Mouse (Mus musculus) cerebellum, postnatal 14 days (tissue): ENCODE results near the gene Col23a1.
A peak's percentile ranks its signal among the peaks of the same experiment; 100 is the strongest.

Experiments used
- DNase-seq, 2 experiments: peaks; one replicate each; pipeline ENCODE4 v3.0.0; 2021; ENCODE audit warnings: mixed read lengths in 2 of 2

Col23a1 gene

GRCm38 (mm10) chr11:51289564-51290041 lies at the start of gene Col23a1:
TSS of gene Col23a1 (plus strand) at chr11:51289920.
- DNase-seq: peak; percentile 80 to 83

DNA sequence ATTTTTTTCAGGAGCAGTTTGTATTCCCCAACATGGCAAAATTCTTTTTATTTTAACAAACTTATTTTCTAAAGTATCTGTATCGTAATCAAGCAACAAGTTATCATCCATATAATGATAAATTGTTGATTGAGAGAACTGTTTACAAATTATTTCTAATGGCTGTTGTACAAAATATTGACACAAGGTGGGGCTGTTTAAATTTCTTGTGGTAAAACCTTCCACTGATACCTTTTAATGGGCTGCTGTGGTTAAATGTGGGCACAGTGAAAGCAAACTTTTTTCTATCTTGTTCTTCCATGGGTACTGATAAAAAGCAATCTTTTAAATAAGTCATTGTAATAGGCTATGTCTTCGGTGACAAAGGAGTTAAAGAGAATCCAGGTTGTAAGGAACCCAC lies 46.8 kb upstream of the Col23a1 start:
- no peak for DNase-seq

DNA sequence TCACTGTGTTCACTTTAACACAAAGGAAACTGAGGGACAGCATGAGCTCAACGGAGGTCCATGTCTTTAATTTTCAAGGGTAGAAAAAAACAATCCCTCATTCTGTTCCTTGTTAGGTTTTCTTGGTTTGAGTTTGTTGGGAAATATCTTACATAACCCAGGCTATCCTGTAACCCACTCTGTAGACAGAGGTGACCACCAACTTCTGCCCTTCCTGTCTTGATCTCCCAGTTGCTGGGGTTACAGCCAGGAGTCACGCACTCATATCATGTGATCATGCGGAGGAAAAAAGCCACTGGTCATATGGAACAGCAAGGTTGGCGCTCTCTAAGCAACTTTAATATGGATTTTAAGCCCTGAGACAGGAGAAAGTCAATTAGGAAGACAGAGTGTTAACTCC lies 32.7 kb upstream of the Col23a1 start:
- no peak for DNase-seq

- DNase-seq: no peak
Measured at GRCm38 (mm10) chr11:51261680-51262219, 28.0 kb upstream of the Col23a1 start, which contains the start of gene Clk4. TSS of gene Clk4 (plus strand) at chr11:51261730.

GRCm38 (mm10) chr11:51262342-51263285 lies 27.1 kb upstream of the Col23a1 start, which contains the start of gene BC049762:
TSS of gene BC049762 (minus strand) at chr11:51263046.
- peak; percentile 99 for DNase-seq

- peak; percentile 78 to 83 for DNase-seq
Measured at GRCm38 (mm10) chr11:51263286-51263831, 26.4 kb upstream of the Col23a1 start.

GRCm38 (mm10) chr11:51264352-51264751 lies 25.4 kb upstream of the Col23a1 start:
- DNase-seq: no peak

- DNase-seq: peak; percentile 50 to 53
Measured at GRCm38 (mm10) chr11:51265326-51265725, 24.4 kb upstream of the Col23a1 start.

DNA sequence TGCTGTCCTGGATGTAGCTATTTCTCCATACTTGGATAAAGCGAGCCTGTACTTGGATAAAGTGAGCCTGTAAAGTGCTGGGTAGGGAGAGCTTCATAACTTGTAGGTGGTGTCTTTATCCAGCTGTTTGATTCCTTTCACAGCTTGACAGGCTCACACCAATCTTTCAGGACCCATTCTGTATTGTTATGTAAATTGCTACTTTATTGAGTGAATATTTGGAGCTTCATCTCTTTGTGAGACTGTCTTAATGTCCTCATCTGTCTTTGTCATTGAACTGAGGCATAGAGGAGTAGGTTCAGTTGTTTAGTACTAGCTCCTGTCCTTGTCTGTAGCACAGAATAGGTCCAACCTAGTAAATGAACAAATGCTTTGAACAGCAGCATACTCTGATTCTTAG lies 15.3 kb upstream of the Col23a1 start:
- DNase-seq: no peak

DNA sequence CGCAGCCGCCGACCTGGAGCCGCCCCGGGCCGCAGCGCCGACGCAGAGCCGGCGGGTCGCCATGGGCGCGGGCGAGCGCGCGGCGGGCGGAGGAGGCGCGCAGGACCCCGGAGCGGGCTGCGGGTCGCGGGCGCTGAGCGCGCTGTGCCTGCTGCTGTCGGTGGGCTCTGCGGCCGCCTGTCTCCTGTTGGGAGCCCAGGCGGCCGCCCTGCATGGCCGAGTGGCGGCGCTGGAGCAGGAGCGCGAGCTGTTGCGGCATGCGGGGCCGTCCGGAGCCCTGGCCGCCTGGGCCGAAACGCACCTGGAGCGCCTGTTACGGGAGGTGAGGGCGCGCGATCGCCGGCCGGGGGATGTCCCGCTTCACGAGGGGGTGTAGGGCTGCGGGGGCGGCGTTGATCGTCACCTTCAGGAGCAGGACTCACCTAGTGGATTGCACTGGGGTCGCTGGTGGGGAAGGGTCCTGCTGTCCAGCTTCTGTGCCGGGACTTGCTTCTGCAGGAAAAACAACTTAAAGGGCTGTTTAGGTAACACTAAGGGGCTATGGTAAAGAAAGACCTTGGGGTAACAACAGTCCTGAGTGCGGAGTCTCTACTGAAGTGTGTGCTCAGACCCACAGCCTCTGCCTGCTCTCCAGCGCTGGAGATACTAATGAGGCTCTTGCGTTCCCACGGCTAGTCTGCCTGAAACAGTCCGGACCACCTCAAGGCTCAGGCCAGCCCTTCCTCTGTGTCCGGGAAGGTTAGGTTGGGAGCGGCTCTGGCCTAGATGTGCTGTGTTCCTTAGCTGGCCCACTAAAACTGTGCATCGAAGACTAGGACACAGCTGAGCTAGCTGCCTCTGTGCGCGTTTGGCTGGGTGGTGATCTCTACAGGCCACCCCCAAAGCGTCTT lies 591 bp downstream of the Col23a1 start:
- peak; percentile 42 to 46 for DNase-seq

GRCm38 (mm10) chr11:51293956-51294530 lies 4.3 kb downstream of the Col23a1 start:
- no peak for DNase-seq

GRCm38 (mm10) chr11:51295742-51296141 lies 6.0 kb downstream of the Col23a1 start:
- DNase-seq: peak in 1 of 2 experiments; percentile 23

- no peak for DNase-seq
Measured at GRCm38 (mm10) chr11:51298691-51299090, 9.0 kb downstream of the Col23a1 start.

DNA sequence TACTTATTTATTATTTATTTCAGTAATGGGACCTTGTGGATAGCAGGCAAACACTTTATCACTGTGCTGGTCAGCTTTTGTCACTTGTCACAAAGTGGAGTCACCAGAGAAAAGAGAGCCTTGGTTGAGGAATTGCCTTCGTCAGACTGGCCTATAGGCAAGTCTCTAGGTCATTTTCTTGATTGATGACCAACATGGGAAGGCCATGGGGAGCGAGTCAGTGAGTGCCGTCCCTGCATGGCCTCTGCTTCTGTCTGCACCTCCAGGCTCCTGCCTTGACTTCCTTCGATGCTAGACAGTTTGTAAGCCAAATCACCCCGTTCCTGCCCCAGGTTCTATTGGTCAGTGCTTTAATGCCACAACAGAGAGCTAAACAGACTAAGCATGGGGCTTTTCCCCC lies 12.7 kb downstream of the Col23a1 start:
- no peak for DNase-seq

DNA sequence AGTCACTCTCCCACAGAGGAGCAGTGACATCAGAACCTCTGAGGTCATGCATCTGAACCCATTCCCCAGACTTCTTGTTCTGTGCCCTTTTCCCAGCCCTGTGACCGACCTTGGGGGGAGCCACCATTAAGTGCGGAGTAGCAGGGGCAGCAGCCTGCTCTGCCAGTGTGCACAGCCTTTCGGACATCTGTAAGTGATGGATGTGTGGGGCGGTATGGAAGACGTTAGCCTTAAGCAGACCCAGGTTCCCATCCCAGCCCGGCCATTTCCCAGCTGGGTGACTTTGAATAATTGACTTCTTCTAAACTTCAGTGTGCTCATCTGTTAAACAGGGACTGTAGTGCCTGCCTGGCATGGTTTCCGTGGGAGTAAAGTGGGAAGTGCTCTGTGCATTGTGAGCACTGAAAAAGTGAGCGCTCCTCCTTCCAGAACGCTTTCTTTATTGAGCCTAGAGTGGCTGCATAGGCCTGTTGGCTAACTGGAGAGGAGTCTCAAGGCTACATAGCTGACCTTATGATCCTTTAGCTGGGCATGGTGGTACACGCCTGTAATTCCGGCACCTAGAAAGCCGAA lies 14.3 kb downstream of the Col23a1 start:
- no peak for DNase-seq

DNA sequence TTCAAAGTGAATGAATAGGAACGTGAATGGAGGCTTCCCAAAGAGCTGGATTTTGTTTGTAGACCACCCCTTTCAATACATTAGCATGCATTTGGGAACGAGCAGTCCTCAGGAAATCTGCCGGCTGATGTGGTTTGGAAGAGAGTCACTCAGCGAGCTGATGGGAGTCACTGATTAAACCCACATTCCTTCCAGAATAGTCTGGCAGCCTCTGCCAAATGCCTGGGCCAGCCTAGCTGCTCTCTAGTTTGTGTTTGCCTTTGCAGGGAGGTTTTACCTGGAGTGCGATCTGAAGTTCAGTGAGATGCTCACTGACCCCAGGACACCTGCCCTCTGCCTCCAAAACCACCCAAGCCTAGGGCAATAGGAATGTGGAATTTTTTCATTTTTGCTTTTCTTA lies 18.6 kb downstream of the Col23a1 start:
- DNase-seq: no peak

DNA sequence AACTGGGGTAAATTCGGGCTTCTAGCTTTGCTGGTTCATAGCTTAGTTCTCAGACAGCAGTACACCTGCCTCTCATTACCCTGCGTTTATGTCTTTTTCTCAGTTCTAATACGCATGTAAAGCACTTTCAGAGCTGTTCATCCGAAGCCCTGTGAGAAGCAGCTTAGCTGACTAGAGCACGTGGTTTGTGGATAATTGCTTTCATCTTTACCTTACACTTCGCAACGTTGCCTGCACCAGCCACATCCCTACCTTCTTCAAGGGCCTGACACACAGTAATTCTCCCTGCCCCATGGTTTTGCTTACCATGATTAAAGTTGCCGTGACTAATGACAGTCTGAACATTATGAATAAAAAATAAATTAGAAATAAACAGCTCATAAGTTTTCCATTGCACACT lies 22.1 kb downstream of the Col23a1 start:
- no peak for DNase-seq

DNA sequence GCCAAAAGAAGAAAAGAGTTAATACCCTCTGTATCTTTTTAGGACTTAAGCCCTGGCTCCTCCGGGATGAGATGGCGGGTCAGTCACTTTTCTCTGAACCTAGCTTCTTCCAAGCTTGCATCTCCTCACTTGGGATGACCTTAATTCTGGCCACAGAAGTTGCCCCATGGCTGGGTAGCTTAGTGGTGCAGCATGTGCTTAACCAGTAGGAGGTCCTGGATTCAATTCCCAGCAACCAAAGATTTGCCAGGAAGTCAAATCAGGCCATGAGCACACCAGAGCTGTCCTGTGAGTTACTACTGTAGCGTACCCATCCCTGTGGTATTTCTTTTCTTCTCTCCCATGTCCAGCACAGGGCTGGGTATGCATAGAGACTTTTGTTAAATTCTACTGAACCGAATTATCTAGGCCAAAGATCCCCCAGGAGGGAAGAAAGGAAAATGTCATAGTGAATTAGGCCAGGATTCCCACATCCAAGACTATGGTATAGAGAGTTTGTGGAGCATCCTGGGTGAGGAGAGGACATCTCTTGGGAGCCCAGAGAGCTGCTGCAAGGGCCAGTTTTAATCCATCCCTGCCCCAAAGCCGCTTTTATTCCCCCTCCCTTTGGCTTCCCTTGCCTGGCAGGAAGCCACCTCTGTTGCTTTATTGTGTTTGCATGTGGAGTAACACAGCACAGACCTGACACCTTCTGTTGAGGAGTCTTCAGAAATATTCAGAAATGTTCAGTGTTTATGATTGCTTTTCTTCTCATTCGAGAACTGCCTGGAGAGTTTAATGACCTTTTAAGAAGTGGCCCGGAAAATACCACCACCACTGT lies 26.5 kb downstream of the Col23a1 start:
- DNase-seq: peak; percentile 61 to 69

- DNase-seq: no peak
Measured at GRCm38 (mm10) chr11:51320609-51321008, 30.9 kb downstream of the Col23a1 start.

GRCm38 (mm10) chr11:51326908-51327307 lies 37.2 kb downstream of the Col23a1 start:
- peak; percentile 57 to 60 for DNase-seq
